Mouse (Mus musculus): ENCODE measurements around the gene Cbfa2t3. TPM values are rescaled to one million over a fixed set of nuclear protein-coding genes. Genes with fewer than 3 reads are reported as not detected.

Cbfa2t3 gene
- polyA plus RNA-seq, 1 experiment from 2014 or later, result 3.6 TPM

DNA sequence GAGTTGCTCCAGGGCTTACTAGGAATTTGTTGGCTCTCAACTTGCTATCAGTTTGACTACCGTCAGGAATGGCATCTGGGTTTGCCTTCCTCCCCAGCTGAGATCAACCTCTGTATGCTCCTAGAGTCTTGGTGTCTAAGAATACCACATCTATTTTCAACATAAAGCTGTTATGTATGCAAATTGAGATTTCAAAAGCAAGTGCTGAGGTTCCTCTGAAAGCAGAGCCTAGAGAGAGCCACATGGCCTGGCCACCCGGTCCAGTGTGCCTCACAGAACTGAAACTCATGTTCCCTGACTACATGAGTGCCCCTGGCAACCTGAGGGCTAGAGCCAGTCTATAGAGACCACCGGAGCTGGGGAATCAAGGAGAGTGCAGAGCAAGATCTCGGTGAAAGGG, 93.5 kb downstream of the Cbfa2t3 start:
- Histone ChIP-seq H3K27ac (no peak overlapping the region), H3K4me3 (replicated peaks) (no peak overlapping the region), H3K9ac (no peak overlapping the region), H3K9me3 (replicated peaks) (no peaks in the 10 kb centered on the region), H3K27me3 (no peaks in the 10 kb centered on the region), H3K36me3 (peaks cover 7% of the 10 kb centered on the region; the same call in 1 of the 2 replicates), H3K4me1 (peaks cover 8% of the 10 kb centered on the region), H3K4me2 (no peak overlapping the region)
- 69% methylated on average over 4 of the region's 4 CpGs for WGBS
- ATAC-seq (replicated peaks; ENCODE audit: low FRiP score), result no peak

DNA sequence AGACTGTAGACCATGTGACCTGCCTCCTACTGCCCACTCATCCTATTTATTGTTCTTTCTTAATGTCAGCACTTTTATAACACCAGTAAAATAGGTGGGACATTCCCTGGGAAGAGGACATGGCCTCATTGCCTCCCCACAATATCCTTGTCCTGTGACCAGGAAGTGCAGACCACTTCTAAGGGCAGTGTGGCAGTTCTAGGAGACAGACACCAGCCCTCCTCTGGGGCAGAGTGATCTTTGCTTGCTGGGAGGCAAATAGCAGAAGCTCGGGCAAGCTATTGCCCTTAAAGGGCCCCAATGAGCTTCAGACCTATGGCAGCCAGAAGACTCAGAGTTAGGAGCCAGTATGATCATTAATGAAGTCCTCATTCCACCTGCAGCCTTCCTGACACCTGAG, 94.3 kb downstream of the Cbfa2t3 start:
- Histone ChIP-seq H3K4me3 (replicated peaks) (no peak overlapping the region), H3K9me3 (replicated peaks) (no peaks in the 10 kb centered on the region), H3K9ac (no peak overlapping the region), H3K27me3 (no peaks in the 10 kb centered on the region), H3K4me1 (0 out of 2 replicates have a peak, but pooled peaks cover 3% of the 10 kb centered on the region), H3K4me2 (no peak overlapping the region), H3K27ac (no peak overlapping the region), H3K36me3 (peaks cover 11% of the 10 kb centered on the region; the same call in 1 of the 2 replicates)
- no peak for ATAC-seq (replicated peaks; ENCODE audit: low FRiP score)
- WGBS, result 29% methylated on average over 1 of the region's 1 CpGs

DNA sequence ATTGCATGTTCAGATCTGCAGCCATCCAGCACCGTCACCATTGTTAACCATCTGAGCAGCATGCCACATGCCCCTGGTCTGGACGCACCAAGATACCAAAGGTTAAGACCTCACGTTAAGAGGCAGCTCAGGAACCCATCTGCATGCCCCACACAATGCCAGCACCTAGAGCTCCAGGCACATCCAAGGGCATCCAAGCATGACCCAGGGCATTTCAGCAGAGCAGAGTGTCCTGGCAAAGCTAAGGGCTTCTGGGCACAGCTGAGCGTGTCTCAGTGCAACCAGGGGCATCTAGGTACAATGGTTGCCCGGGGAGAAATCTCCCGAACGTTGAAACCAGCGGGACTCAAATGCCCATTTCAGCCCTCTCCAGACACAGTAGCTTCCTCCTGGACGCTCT, 98.2 kb downstream of the Cbfa2t3 start:
- 85% methylated on average over 9 of the region's 9 CpGs for WGBS
- no peak overlapping the region for H3K9ac ChIP-seq
- ATAC-seq (replicated peaks; ENCODE audit: low FRiP score), result no peak
- peaks cover 28% of the 10 kb centered on the region for H3K36me3 ChIP-seq
- no peak overlapping the region for H3K4me3 ChIP-seq (replicated peaks)
- no peaks in the 10 kb centered on the region for H3K9me3 ChIP-seq (replicated peaks)
- H3K27ac ChIP-seq, result no peak overlapping the region
- no peaks in the 10 kb centered on the region for H3K27me3 ChIP-seq
- H3K4me2 ChIP-seq, result no peak overlapping the region
- H3K4me1 ChIP-seq, result 0 out of 2 replicates have a peak, but pooled peaks cover 3% of the 10 kb centered on the region

DNA sequence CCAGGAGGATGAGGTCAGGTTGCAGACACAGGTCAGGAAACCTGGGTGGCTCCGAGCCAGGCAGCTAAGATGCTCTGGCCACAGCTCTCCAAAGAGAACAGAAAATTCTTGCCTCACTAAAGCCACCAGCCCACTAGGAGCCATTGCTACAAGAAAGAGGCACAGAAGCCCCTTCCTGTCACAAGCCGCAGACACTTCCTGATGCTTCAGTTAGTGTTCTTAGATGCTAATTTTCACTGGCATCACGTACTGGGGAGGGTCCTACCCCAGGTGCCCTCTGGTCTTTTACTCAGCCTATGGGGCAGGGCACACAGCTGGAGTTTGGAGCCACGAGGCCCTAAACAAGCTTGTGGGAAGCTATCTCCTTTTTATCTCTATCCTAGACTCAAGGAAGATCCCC, 102.9 kb downstream of the Cbfa2t3 start:
- Histone ChIP-seq H3K9me3 (replicated peaks) (no peaks in the 10 kb centered on the region), H3K9ac (no peak overlapping the region), H3K27ac (no peak overlapping the region), H3K27me3 (no peaks in the 10 kb centered on the region), H3K4me3 (replicated peaks) (no peak overlapping the region), H3K4me2 (no peak overlapping the region), H3K4me1 (peaks cover 4% of the 10 kb centered on the region; the same call in 1 of the 2 replicates), H3K36me3 (peaks cover 25% of the 10 kb centered on the region)
- WGBS, result 56% methylated on average over 4 of the region's 4 CpGs
- no peak for ATAC-seq (replicated peaks; ENCODE audit: low FRiP score)

DNA sequence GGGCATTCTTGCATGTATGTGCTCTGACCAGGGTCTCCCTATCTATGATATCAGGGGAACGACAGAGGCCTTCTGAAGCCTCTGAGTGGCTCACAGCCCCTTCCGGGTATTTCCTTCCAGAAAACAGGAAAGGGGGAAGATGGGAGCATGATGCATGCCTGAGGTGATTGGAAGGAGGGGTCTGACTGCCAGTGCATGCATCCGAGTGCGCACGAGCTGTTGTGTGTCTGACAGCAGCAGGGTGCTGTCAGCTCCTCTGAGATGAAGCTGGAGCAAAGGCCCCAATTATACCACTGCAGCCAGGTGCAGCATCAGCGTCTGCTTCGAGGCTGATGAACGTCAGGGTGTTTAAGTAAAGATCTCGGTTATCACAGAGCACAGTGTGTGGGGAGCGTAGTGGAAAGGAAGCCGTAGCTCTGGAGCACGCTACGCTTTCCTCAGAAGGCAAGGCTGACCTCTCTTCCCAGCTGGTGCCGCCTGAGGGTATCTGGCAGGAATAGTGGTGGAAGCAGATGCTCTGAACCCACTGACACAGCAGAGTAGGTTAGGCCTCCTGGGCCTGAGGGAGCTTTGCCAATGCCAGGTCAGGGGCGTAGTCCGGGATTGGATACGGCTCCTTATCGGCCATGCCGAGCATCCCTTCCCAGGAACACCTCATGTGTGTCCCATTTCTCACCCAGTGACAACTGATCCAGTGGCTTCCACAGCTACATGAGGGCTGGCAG, 105.0 kb downstream of the Cbfa2t3 start:
- Histone ChIP-seq H3K4me1 (peaks cover 4% of the 10 kb centered on the region; the same call in 1 of the 2 replicates), H3K9me3 (replicated peaks) (no peaks in the 10 kb centered on the region), H3K4me2 (no peak overlapping the region), H3K27ac (no peak overlapping the region), H3K27me3 (no peaks in the 10 kb centered on the region), H3K9ac (no peak overlapping the region), H3K36me3 (peaks cover 18% of the 10 kb centered on the region), H3K4me3 (replicated peaks) (no peak overlapping the region)
- ATAC-seq (replicated peaks; ENCODE audit: low FRiP score), result no peak
- WGBS, result 78% methylated on average over 19 of the region's 19 CpGs

DNA sequence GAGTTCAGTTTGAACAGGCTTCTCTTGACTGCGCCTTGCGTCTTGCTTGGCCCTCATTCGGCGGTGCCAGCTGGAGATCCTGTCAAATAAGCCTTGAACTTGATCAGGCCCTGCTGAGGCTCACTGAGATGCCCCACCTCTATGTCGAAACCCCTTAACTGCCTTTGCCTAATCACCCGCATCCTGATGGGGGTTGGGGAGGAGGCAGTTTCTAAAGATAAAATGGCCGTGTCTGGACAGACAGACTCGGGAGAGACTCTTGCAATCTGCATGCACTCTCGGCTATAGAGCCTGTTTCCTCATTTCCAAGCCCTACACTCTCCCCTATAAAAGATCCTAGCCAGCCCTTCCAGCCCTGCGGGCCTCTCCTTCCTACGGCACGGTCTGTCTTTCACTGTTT, 105.7 kb downstream of the Cbfa2t3 start:
- Histone ChIP-seq H3K9me3 (replicated peaks) (no peaks in the 10 kb centered on the region), H3K27me3 (no peaks in the 10 kb centered on the region), H3K9ac (no peak overlapping the region), H3K4me1 (peaks cover 4% of the 10 kb centered on the region; the same call in 1 of the 2 replicates), H3K36me3 (peaks cover 12% of the 10 kb centered on the region), H3K27ac (no peak overlapping the region), H3K4me3 (replicated peaks) (no peak overlapping the region), H3K4me2 (no peak overlapping the region)
- WGBS, result 53% methylated on average over 12 of the region's 12 CpGs
- no peak for ATAC-seq (replicated peaks; ENCODE audit: low FRiP score)

DNA sequence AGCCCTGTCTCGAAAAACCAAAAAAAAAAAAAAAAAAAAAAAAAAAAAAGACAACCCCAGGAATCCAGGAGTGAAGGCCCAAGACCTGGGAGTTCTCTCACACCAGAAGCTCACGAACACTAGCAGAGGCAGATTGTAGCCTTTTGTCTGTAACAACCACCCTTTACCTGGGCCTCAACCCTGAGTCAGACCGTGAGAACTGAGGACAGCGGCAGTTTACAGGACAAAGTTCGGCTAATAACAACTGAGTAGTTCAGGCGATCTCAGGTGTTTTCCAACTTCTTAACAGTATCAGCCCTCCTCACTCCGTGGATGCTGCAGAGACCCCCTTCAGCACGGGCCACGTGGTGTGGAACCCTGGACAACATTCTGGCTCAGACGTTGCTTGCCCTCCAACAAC, 112.2 kb downstream of the Cbfa2t3 start:
- WGBS, result 81% methylated on average over 10 of the region's 10 CpGs
- Histone ChIP-seq H3K27ac (no peak overlapping the region), H3K4me1 (peaks cover 28% of the 10 kb centered on the region), H3K27me3 (no peaks in the 10 kb centered on the region), H3K9ac (no peak overlapping the region), H3K4me2 (no peak overlapping the region), H3K4me3 (replicated peaks) (no peak overlapping the region), H3K9me3 (replicated peaks) (no peaks in the 10 kb centered on the region), H3K36me3 (no peaks in the 10 kb centered on the region)
- ATAC-seq (replicated peaks; ENCODE audit: low FRiP score), result no peak

DNA sequence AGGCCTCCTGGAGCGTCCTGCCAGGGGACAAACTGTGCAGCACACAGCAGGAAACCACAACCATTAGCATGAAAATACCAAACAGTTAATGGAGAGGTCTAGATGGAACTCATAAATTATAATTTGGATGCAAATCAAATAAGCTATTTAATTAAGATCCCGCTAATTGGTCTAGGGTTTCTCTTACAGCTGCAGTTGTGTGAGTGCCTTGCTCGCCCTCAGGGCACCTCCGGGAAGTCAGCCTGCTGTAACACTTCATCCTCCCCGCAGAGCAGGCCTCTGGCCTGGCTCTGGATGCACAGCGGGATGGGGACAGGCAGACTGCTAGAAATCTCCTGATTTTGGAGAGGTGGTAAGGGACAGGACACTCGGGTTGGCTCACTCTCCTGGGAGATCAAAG, 112.7 kb downstream of the Cbfa2t3 start:
- WGBS, result 53% methylated on average over 7 of the region's 7 CpGs
- Histone ChIP-seq H3K27ac (no peak overlapping the region), H3K9me3 (replicated peaks) (no peaks in the 10 kb centered on the region)

DNA sequence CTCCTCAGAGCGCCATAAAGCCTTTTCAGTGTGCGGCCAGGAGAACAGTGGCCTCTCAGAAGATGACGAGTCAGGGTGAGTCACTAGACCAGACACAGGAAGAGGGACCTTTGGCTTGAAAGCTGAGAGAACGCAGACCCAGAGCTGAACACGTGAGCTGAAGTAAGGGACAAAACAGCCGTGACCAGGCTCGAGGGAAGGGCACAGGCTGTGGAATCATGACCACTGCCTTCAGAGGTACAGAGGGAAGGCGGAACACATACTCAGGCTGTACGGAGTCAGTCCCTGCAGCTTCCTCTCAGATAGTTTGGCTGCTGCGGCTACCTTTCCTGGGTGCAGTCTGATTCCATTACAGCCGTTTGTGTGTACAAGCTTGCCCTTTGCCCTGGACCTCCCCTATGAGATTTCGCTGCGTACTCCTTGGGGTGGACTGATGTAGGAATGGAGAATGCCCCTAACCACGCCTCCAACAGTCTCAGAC, 113.5 kb downstream of the Cbfa2t3 start:
- Histone ChIP-seq H3K9me3 (replicated peaks) (no peaks in the 10 kb centered on the region), H3K36me3 (no peaks in the 10 kb centered on the region), H3K4me2 (no peak overlapping the region), H3K4me3 (replicated peaks) (no peak overlapping the region), H3K4me1 (peaks cover 31% of the 10 kb centered on the region), H3K27me3 (no peaks in the 10 kb centered on the region), H3K27ac (no peak overlapping the region), H3K9ac (no peak overlapping the region)
- 33% methylated on average over 14 of the region's 14 CpGs for WGBS
- ATAC-seq (replicated peaks; ENCODE audit: low FRiP score), result no peak; the same call in 1 of the 2 replicates

More for the DNA sequence above, 112.7 kb downstream of the Cbfa2t3 start:
- no peak for ATAC-seq (replicated peaks; ENCODE audit: low FRiP score)
- H3K27me3 ChIP-seq, result no peaks in the 10 kb centered on the region
- H3K4me2 ChIP-seq, result no peak overlapping the region
- no peak overlapping the region for H3K9ac ChIP-seq
- no peak overlapping the region for H3K4me3 ChIP-seq (replicated peaks)
- no peaks in the 10 kb centered on the region for H3K36me3 ChIP-seq
- H3K4me1 ChIP-seq, result peaks cover 28% of the 10 kb centered on the region

DNA sequence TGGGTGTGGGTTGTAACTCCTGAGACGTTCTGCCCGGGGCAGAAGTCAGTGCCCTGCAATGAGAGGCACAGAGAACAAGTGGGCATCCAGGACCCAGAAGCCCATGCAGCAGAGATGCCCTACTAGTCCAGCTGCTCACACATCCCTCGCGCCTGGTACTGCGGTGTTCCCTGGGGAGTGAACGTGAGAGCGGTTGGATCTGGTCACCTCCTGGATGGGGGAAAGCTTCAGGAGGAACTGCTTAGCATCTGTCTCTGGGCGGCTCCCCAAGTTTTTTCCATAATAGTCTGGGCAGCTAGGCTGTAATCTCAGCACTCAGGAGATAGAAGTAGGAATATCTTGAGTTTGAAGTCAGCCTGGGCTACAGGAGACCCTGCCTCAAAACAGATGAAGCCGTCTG, 113.9 kb downstream of the Cbfa2t3 start:
- Histone ChIP-seq H3K4me2 (no peak overlapping the region), H3K9ac (no peak overlapping the region), H3K4me3 (replicated peaks) (no peak overlapping the region), H3K36me3 (no peaks in the 10 kb centered on the region), H3K27ac (no peak overlapping the region), H3K9me3 (replicated peaks) (no peaks in the 10 kb centered on the region), H3K4me1 (peaks cover 35% of the 10 kb centered on the region), H3K27me3 (no peaks in the 10 kb centered on the region)
- WGBS, result 83% methylated on average over 9 of the region's 9 CpGs
- ATAC-seq (replicated peaks; ENCODE audit: low FRiP score), result no peak

DNA sequence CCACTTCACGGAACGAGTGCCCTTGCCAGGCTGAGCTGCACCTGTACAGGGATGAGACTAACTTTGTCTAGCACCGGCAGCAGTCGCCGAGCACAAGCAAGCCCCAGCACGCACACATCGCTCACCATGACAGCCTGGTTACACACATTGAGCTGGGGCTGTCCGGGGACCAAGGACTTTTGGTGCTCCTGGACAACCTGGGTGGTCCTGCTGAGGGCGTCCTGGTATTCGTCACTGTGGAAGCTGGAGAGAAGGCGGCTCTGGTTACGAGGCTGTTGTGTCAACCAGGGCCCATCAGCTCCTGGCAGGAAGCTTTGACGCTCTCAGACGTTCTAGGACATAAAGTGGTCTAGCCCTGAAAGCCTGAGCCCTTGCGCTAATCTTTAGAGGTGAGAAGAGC, 118.0 kb downstream of the Cbfa2t3 start:
- ATAC-seq (replicated peaks; ENCODE audit: low FRiP score), result no peak
- H3K4me3 ChIP-seq (replicated peaks), result no peak overlapping the region
- no peaks in the 10 kb centered on the region for H3K9me3 ChIP-seq (replicated peaks)
- H3K4me1 ChIP-seq, result peaks cover 60% of the 10 kb centered on the region
- H3K27me3 ChIP-seq, result no peaks in the 10 kb centered on the region
- H3K27ac ChIP-seq, result no peak overlapping the region
- H3K36me3 ChIP-seq, result no peaks in the 10 kb centered on the region
- no peak overlapping the region for H3K4me2 ChIP-seq
- no peak overlapping the region for H3K9ac ChIP-seq
- 51% methylated on average over 15 of the region's 15 CpGs for WGBS

DNA sequence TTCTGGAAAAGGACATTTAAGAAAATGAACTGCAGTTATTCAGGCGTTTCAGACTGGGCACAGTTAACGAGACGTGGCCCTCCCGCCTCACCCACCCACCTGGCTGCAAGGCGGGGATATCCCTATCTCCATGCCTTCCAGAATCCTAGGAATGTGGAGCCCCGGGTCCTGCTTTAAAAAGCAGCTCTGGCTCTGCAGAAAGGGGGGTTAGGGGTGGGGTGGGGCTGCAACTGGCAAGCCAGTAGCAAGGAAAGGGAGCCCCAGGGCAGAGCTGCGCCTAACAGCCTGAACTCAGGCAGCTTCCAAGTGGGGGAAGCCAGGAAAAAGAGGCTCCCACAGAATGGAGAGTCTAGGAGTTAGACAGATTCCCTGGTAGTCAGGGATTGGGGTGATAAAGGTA, 119.7 kb downstream of the Cbfa2t3 start:
- peaks cover 65% of the 10 kb centered on the region for H3K4me1 ChIP-seq
- no peaks in the 10 kb centered on the region for H3K27me3 ChIP-seq
- peak overlapping the region; percentile 32 for H3K27ac ChIP-seq
- 26% methylated on average over 7 of the region's 7 CpGs for WGBS
- 0 out of 2 replicates have a peak overlapping the region, but pooled peaks have one; percentile 7 for H3K4me2 ChIP-seq
- peaks cover 4% of the 10 kb centered on the region for H3K36me3 ChIP-seq
- ATAC-seq (replicated peaks; ENCODE audit: low FRiP score), result no peak
- H3K9me3 ChIP-seq (replicated peaks), result no peaks in the 10 kb centered on the region
- H3K9ac ChIP-seq, result no peak overlapping the region
- H3K4me3 ChIP-seq (replicated peaks), result no peak overlapping the region
